Mouse (Mus musculus) spleen, postnatal 14 days (tissue): Measurements from ENCODE around the gene Reps2.

Experiments
- DNase-seq, 2 experiments: peaks; one replicate each; pipeline ENCODE4 v3.0.0; 2021 to 2022; ENCODE audit warnings: low spot score in 2 of 2

Reps2 gene

GRCm38 (mm10) chrX:162589173-162589805 lies 54.2 kb downstream of the Reps2 start:
- no peak for DNase-seq

- DNase-seq = no peak
Measured at GRCm38 (mm10) chrX:162584349-162584748, 59.1 kb downstream of the Reps2 start.

GRCm38 (mm10) chrX:162580521-162580920 lies 62.9 kb downstream of the Reps2 start:
- DNase-seq = no peak

- DNase-seq = no peak
Measured at GRCm38 (mm10) chrX:162568439-162568838, 75.0 kb downstream of the Reps2 start.

GRCm38 (mm10) chrX:162565501-162565900 lies 77.9 kb downstream of the Reps2 start:
- no peak for DNase-seq

GRCm38 (mm10) chrX:162556459-162556841 lies 87.0 kb downstream of the Reps2 start:
- DNase-seq = no peak

- no peak for DNase-seq
Measured at GRCm38 (mm10) chrX:162555729-162556458, 87.6 kb downstream of the Reps2 start.

GRCm38 (mm10) chrX:162554513-162554912 lies 88.9 kb downstream of the Reps2 start:
- no peak for DNase-seq

DNA sequence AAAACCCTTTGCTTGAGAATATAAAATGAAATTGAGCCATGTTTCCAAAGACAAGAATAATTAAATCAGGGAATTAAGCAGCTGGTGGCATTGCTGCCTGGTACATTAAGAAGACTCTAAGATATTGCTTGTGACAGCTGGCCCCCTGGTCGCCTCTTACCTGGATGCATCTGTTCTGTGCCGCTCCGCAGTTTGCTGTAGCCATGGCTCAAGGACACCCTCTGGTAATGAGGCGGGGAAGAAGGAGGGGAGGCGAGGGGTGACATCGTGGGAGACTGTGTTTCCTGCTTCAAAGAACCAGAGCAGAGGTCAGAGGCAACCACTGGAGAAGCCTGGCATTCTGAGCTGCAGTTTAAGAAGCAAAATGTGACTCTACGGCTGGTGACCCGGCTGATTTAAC lies 91.1 kb downstream of the Reps2 start:
- no peak for DNase-seq

GRCm38 (mm10) chrX:162545037-162545436 lies 98.4 kb downstream of the Reps2 start:
- DNase-seq = no peak

DNA sequence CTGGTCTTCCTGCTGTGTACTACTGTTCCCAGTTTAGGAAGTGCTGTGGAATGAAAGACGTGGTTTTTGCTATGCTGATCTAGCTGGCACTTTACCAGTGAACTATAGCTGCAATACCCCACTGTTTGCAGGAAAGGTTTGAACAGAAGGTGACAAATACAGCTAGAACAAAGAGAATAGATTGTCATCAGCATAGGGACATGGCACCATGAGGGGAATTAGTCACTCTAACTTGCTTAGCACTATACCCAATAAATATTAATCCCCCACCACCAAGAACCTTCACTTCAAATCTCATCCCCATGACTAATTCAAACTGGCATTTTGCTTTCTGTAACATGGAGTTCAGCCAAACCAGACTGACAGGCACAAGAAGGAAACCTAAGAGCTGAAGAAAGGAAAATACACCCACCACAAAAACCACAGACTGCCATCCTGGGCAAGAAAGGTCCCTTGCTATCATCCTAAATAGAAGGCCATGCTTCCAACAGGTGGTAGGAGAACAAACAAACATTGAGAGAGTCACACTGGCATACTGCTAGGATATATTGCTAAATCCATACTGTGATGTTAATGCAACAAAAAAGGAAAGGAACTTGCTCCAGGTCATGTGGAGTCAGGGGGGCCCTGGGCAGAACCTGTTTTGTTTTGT lies 100.7 kb downstream of the Reps2 start:
- no peak for DNase-seq

DNA sequence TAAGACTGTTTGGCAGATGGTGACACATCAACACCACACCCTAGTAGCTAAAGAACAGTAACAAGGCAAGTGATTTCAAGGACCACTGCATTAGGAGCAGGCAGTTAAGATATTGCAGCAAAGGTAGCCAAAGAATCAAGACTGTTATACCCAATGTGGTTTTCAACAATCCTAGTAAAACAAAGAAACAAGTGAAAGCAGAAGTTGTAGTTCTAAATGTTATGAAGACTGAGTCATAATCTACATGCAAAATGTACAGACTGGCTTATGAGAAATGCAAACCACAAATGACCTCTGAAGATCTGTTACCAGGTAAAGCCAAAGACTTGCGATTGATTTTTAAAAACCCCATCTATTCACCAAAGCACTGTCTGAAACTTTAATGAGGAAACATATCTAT lies 101.5 kb downstream of the Reps2 start:
- DNase-seq = no peak

DNA sequence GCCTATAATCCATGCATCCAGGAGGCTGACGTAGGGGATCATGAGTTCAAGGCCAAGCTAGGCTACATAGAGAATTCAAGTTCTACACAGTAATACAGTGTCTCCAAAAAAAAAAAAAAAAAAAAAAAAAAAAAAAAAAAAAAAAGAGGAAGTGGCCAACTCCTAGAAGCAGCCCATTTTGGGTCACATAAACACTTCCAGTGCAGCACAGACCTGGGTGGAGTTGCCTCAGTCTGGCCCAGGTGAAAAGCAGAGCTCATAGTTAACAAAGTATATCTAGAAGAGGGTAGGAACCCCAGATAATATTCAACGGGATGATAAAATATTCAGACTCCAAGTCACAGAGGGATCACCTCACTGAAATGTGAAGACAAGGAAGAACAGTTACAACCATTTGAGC lies 112.4 kb downstream of the Reps2 start:
- no peak for DNase-seq

GRCm38 (mm10) chrX:162527240-162527639 lies 116.2 kb downstream of the Reps2 start:
- peak in 1 of 2 experiments; percentile 4 for DNase-seq

DNA sequence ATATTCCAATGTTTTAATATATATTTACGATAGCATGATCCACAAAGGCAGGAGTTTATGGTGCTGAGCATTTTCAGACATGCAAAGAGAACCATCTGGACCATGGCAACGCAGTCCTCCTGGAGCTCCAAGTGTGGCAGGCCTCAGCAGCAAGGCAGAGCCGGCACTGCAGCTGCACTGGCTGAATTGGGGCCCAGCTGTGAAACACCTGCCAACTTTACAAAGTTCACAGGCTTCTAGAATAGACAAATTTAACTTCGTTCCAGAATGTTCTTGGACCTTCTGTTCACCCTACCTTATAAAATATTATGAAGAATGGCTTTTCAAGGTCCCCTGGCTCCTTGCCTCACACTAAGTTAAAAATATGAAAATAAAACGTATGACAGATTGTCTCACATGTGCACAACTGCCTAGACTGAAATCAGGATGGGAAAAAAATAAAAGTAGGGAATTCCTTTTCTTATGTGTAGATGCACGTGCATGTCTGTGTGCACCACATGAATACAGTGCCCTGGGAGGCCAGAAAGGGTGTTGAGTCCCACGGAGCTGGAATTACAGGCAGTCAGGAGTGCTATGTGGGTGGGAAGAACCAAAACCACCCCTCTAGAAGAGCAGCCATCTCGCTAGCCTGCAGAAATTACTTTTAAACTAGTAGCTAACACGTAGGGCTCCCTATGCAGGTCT lies 121.5 kb downstream of the Reps2 start:
- no peak for DNase-seq

- no peak for DNase-seq
Measured at GRCm38 (mm10) chrX:162521197-162521596, 122.3 kb downstream of the Reps2 start.

- no peak for DNase-seq
Measured at GRCm38 (mm10) chrX:162520374-162520773, 123.1 kb downstream of the Reps2 start.

DNA sequence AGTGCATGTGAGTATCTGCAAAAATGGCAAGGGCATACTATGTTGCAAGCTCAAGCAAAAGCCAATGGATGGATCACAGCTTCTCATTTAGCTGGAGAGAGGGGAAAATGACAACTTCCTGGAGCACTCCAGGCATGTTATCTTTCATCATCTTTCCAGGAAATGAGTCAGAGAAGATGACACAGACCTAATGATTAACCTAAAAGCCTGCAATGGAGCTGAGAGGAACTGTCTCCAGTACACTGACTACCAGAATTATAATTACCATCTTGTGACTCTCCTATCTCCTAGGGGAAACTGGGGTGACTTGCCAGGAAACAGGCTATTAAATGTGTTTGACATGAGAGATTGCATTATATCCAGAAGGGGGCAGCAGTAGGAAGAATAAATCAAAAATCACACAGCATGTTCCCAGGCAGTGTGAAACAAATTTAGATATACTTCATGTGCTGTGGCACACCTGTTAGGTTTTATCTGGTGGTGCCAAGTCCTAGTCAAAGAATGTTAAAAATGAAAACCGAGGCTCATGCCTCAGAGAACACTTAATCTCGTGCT lies 132.9 kb downstream of the Reps2 start:
- no peak for DNase-seq

- no peak for DNase-seq
Measured at GRCm38 (mm10) chrX:162505186-162505585, 138.3 kb downstream of the Reps2 start.

DNA sequence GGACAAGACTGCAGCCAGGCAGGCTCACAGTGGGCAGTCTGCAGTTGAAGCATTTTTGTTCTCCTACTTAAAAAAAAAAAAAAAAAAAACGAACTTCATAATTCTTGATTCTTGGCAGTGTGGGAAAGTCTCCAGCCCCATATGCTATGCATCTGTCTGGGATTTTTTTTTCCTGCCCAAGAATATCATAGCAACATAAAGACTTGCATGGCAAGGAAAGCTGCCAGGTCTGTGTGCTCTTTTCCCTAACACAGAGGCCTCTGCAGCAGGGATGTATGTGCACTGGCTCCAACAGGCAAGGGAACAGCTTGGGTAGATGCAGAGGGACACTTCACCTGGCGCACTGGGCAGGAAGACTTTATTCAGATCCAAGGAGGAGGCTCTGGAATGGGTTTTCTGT lies 140.0 kb downstream of the Reps2 start:
- no peak for DNase-seq

- DNase-seq = no peak
Measured at GRCm38 (mm10) chrX:162500962-162501361, 142.5 kb downstream of the Reps2 start.

GRCm38 (mm10) chrX:162496485-162496884 lies 147.0 kb downstream of the Reps2 start:
- no peak for DNase-seq
